Mouse (Mus musculus): ENCODE data around the gene Nrxn2.

DNA sequence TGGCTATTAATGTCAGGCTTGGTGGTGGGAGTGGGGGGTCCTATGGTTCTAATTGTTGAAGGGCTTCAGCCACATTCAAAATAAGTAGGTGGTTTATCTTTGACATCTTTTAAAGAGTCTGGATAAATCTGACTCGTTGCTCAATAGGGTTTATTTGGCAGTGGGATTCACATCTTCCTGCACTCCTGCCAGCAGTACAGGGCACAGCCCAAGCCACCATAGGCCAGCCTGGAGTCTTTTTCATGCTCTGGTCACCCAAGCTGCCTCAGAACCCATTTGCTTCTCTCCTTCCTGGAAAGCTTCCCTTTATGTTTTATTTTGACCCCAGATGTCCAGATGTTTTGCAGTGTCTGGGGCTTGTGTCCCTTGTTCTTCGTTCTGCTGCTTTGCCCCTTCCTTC, 41.9 kb upstream of the Nrxn2 start:
- TF ChIP-seq POLR2A (IDR thresholded peaks at IDR 0.05; ENCODE audit: low read depth, low read length), result no peak
- no peak for TF ChIP-seq CTCF (IDR thresholded peaks at IDR 0.05; ENCODE audit: extremely low read depth, insufficient read length, insufficient replicate concordance, low read depth, low read length)

Measured in small intestine, adult 2 months (tissue).